Mouse (Mus musculus): Measurements from ENCODE around the gene Ciao2a.
A peak's percentile ranks its signal among the peaks of the same experiment; 100 is the strongest.

Ciao2a gene

GRCm38 (mm10) chr9:66126456-66127192, at the start of gene Ciao2a, which contains the start of gene Snx1:
Gene Ciao2a, plus strand, starts transcription at chr9:66126611.
Gene Snx1, minus strand, starts transcription at chr9:66126587.
- DNase-seq (ENCODE audit: low spot score) = peak; percentile 96

- no peak for DNase-seq (ENCODE audit: low spot score)
These were observed 48.3 kb upstream of the Ciao2a start for GRCm38 (mm10) chr9:66078072-66078471.

- DNase-seq (ENCODE audit: low spot score) = no peak
These were observed 47.9 kb upstream of the Ciao2a start for GRCm38 (mm10) chr9:66078493-66078892.

- DNase-seq (ENCODE audit: low spot score) = no peak
These were observed 45.5 kb upstream of the Ciao2a start for GRCm38 (mm10) chr9:66080804-66081459.

GRCm38 (mm10) chr9:66081999-66082398, 44.4 kb upstream of the Ciao2a start:
- no peak for DNase-seq (ENCODE audit: low spot score)

- DNase-seq (ENCODE audit: low spot score) = no peak
These were observed 42.2 kb upstream of the Ciao2a start for GRCm38 (mm10) chr9:66084171-66084570.

- DNase-seq (ENCODE audit: low spot score) = no peak
These were observed 39.3 kb upstream of the Ciao2a start for GRCm38 (mm10) chr9:66087062-66087461.

GRCm38 (mm10) chr9:66088411-66088810, 38.0 kb upstream of the Ciao2a start:
- peak; percentile 76 for DNase-seq (ENCODE audit: low spot score)

GRCm38 (mm10) chr9:66090593-66091244, 35.7 kb upstream of the Ciao2a start:
- no peak for DNase-seq (ENCODE audit: low spot score)

GRCm38 (mm10) chr9:66091327-66092231, 34.8 kb upstream of the Ciao2a start:
- DNase-seq (ENCODE audit: low spot score) = no peak

GRCm38 (mm10) chr9:66092664-66093063, 33.7 kb upstream of the Ciao2a start:
- DNase-seq (ENCODE audit: low spot score) = no peak

GRCm38 (mm10) chr9:66101577-66101976, 24.8 kb upstream of the Ciao2a start:
- DNase-seq (ENCODE audit: low spot score) = no peak

- no peak for DNase-seq (ENCODE audit: low spot score)
These were observed 23.7 kb upstream of the Ciao2a start for GRCm38 (mm10) chr9:66102668-66103067.

GRCm38 (mm10) chr9:66104601-66105000, 21.8 kb upstream of the Ciao2a start:
- DNase-seq (ENCODE audit: low spot score) = no peak

GRCm38 (mm10) chr9:66105168-66105567, 21.2 kb upstream of the Ciao2a start:
- DNase-seq (ENCODE audit: low spot score) = no peak

- DNase-seq (ENCODE audit: low spot score) = no peak
These were observed 16.8 kb upstream of the Ciao2a start for GRCm38 (mm10) chr9:66109574-66109973.

GRCm38 (mm10) chr9:66110126-66110525, 16.3 kb upstream of the Ciao2a start:
- no peak for DNase-seq (ENCODE audit: low spot score)

GRCm38 (mm10) chr9:66110611-66111379, 15.6 kb upstream of the Ciao2a start:
- DNase-seq (ENCODE audit: low spot score) = no peak

- DNase-seq (ENCODE audit: low spot score) = no peak
These were observed 12.1 kb upstream of the Ciao2a start for GRCm38 (mm10) chr9:66114341-66114740.

- peak; percentile 62 for DNase-seq (ENCODE audit: low spot score)
These were observed 9.5 kb upstream of the Ciao2a start for GRCm38 (mm10) chr9:66116890-66117289.

GRCm38 (mm10) chr9:66119498-66119897, 6.9 kb upstream of the Ciao2a start:
- DNase-seq (ENCODE audit: low spot score) = no peak
